Mouse (Mus musculus): ENCODE data around the gene Ubxn2a. TPM values are rescaled to one million over a fixed set of nuclear protein-coding genes. Genes with fewer than 3 reads are reported as not detected.

The Ubxn2a gene
- 20.3 and 23.7 TPM in 2 replicates for polyA plus RNA-seq (2014; fragmentation: Nextera tagmentation; extraction: Ambion mirVana)

DNA sequence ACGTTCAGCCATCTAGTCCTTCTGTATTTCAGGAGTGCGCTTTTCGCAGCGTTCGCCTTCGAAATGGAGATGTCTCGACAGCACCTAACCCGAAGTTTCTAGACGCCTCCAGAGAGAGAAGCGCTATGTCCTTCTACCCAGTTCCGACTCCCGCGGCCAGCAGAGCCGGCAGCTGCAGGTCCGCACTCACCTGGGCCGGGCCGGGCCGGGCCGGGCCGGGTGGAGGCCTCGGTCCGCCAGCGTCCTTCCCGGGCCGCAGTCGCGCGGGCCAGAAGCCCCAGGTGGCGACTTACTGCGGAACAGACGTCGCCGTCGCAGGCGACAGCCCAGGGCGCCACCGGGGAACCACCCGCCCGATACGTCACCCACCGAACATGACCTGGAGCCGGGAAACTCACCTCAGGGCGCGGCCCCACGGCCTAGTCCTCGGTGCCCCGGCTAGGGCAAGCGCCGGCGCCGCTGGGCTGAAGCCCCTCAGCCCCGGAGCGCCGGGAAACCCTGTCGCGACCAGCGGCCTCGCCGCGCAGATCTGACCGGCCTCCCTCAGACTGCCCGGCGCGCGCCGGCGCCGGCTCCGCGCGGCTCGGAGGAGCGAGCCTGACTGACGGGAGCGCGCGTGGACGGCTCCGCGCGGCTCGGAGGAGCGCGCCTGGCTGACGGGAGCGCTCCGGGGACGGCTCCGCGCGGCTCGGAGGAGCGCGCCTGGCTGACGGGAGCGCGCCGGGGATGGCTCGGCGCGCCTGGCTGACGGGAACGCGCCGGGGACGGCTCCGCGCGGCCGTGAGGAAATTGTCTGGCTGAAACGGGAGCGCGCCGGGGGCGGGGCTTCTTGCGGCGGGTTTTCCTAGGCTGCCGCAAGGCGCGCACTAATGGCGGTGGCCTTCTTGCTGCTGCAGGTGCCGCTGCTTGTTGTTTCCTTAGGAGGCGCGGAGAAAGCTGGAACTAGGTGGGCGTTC lies at the start of gene Ubxn2a:
Gene Ubxn2a, minus strand, starts transcription at position 755 of the 956 bp plus-strand sequence.
- Histone ChIP-seq H3K27me3 (ENCODE audit: control insufficient read depth, insufficient read depth, low read length) (no peaks in the 10 kb centered on the region), H3K4me3 (ENCODE audit: low read depth, low read length) (peak within 1 kb of the TSS; percentile 57), H3K4me2 (peak within 1 kb of the TSS; percentile 89), H3K27ac (ENCODE audit: low read depth, low read length) (no peak within 1 kb of the TSS; the same call in 1 of the 2 replicates), H3K4me1 (ENCODE audit: control insufficient read depth, insufficient read depth, low read length) (no peaks in the 10 kb centered on the region), H3K9me3 (ENCODE audit: control insufficient read depth, low read length) (no peaks in the 10 kb centered on the region), H3K36me3 (ENCODE audit: control insufficient read depth, insufficient read depth, low read length) (no peaks in the 10 kb centered on the region), H3K9ac (ENCODE audit: low read length) (peak within 1 kb of the TSS; percentile 76)
- peak; percentile 95 for ATAC-seq (ENCODE audit: low FRiP score)
- DNase-seq (ENCODE audit: low spot score, missing footprints): peak; percentile 99
- under 1% methylated on average over 113 of the region's 125 CpGs for WGBS

DNA sequence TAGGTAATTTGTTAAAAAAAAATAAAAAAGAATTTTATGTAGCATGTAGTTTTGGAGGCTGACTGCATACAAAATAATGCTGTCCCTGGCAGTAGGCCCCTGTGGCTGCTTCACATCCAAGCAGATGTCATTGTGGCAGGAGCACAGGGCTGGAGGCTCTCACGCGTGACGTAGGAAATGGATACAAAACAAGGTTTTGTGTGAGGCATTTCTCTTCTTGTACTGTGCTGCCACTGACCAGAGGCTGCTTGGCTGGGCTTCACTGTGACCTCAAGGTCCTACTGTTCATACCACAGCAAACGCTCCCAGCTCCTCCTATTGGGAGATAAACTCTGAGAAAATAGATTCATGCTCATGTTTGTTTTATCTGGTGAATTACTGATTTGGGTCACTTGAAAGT lies 45.7 kb upstream of the Ubxn2a start:
- H3K4me3 ChIP-seq (ENCODE audit: low read depth, low read length): no peak overlapping the region
- no peak overlapping the region for H3K27ac ChIP-seq (ENCODE audit: low read depth, low read length)
- no peaks in the 10 kb centered on the region for H3K27me3 ChIP-seq (ENCODE audit: control insufficient read depth, insufficient read depth, low read length)
- DNase-seq (ENCODE audit: low spot score, missing footprints) (no peak), ATAC-seq (ENCODE audit: low FRiP score) (no peak)
- no peak overlapping the region for H3K9ac ChIP-seq (ENCODE audit: low read length)
- no peak overlapping the region for H3K4me2 ChIP-seq
- 95% methylated on average over 4 of the region's 4 CpGs for WGBS
- peaks cover 16% of the 10 kb centered on the region for H3K36me3 ChIP-seq (ENCODE audit: control insufficient read depth, insufficient read depth, low read length)
- H3K9me3 ChIP-seq (ENCODE audit: control insufficient read depth, low read length): no peaks in the 10 kb centered on the region
- H3K4me1 ChIP-seq (ENCODE audit: control insufficient read depth, insufficient read depth, low read length): no peaks in the 10 kb centered on the region

DNA sequence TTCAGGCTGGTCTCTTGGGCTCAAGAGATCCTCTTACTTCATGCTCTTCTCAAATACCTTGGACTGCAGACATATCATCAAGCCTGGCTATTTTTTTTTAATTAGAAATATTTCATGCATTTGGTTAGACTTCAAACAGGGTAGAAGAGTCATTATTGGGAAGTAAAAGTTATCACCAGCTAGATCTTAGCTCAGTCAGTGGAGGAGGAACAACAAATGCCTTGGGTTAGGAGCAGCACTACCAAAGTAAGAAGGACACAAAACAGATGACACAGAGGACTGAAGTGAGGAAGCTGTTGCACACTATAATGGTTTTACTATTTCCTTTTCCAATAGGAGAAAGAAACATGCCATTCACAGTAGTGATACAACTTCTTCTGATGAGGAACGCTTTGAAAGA lies 44.8 kb upstream of the Ubxn2a start:
- H3K36me3 ChIP-seq (ENCODE audit: control insufficient read depth, insufficient read depth, low read length): peaks cover 16% of the 10 kb centered on the region
- no peaks in the 10 kb centered on the region for H3K9me3 ChIP-seq (ENCODE audit: control insufficient read depth, low read length)
- H3K4me1 ChIP-seq (ENCODE audit: control insufficient read depth, insufficient read depth, low read length): no peaks in the 10 kb centered on the region
- no peak for ATAC-seq (ENCODE audit: low FRiP score)
- H3K27me3 ChIP-seq (ENCODE audit: control insufficient read depth, insufficient read depth, low read length): no peaks in the 10 kb centered on the region
- H3K4me3 ChIP-seq (ENCODE audit: low read depth, low read length): no peak overlapping the region
- no peak for DNase-seq (ENCODE audit: low spot score, missing footprints)
- H3K27ac ChIP-seq (ENCODE audit: low read depth, low read length): no peak overlapping the region
- H3K4me2 ChIP-seq: no peak overlapping the region
- WGBS: 97% methylated on average over 1 of the region's 1 CpGs
- no peak overlapping the region for H3K9ac ChIP-seq (ENCODE audit: low read length)

DNA sequence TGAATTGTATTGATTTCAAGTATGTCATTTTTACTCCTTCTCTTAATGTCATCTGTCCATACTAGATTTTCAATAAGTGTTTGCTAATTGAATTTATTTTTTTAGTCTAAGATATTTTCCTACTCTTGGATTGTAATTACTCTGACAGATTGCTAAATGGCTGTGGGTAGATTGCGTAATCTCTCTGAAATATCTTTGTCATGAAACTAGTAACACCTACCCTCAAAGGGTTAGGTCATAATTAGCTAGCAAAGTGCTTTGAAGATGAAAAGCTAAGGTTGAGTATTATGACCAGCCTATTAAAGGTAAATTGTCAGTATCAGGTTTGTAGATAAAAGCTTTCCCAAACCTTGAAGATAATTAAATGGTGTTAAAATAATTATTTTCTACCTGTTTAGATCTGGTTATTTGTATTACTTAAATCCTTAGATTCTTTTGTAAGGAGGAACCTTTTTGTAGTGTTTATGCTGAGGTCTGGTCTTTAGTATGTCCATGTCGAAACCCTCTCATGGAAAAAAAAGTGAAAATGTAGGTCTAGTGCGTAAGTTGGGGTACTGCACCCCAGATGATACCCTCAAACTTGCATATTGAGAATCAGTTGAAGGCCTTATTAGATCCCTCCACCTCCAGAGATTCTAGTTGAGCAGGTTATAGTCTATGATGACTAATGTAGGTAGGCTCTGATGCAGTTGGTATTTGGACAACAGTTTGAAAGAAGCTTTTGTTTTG lies 23.5 kb upstream of the Ubxn2a start:
- Histone ChIP-seq H3K27ac (ENCODE audit: low read depth, low read length) (no peak overlapping the region), H3K4me2 (no peak overlapping the region), H3K9me3 (ENCODE audit: control insufficient read depth, low read length) (no peaks in the 10 kb centered on the region), H3K4me3 (ENCODE audit: low read depth, low read length) (no peak overlapping the region), H3K9ac (ENCODE audit: low read length) (no peak overlapping the region), H3K27me3 (ENCODE audit: control insufficient read depth, insufficient read depth, low read length) (no peaks in the 10 kb centered on the region), H3K36me3 (ENCODE audit: control insufficient read depth, insufficient read depth, low read length) (no peaks in the 10 kb centered on the region; the same call in 1 of the 2 replicates), H3K4me1 (ENCODE audit: control insufficient read depth, insufficient read depth, low read length) (no peaks in the 10 kb centered on the region)
- DNase-seq (ENCODE audit: low spot score, missing footprints) (no peak), ATAC-seq (ENCODE audit: low FRiP score) (no peak)
- 93% methylated on average over 3 of the region's 3 CpGs for WGBS

DNA sequence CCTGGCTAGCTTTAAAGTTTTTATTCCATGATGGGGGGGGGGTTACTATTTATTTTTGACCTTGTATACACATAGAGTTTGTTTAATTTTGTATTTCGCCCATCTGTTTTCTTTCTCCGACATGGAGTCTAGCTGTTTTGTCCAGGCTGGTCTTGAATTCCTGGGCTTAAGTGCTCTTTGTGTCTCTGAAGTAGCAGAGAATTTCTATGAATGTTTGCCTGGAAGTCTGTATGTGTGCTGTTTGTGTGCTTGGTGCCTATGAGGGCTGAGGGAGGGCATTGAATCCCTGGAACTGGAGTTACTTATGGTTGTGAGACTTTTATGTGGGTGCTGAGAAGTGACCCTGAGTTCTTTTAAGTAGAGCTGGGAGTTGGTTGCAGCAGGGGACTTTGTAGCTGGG lies 20.7 kb upstream of the Ubxn2a start:
- WGBS: 88% methylated on average over 2 of the region's 2 CpGs
- ATAC-seq (ENCODE audit: low FRiP score) (no peak), DNase-seq (ENCODE audit: low spot score, missing footprints) (no peak)
- no peak overlapping the region for H3K27ac ChIP-seq (ENCODE audit: low read depth, low read length)
- no peak overlapping the region for H3K4me3 ChIP-seq (ENCODE audit: low read depth, low read length)
- no peaks in the 10 kb centered on the region; the same call in 1 of the 2 replicates for H3K36me3 ChIP-seq (ENCODE audit: control insufficient read depth, insufficient read depth, low read length)
- H3K9ac ChIP-seq (ENCODE audit: low read length): no peak overlapping the region
- H3K4me2 ChIP-seq: no peak overlapping the region
- H3K4me1 ChIP-seq (ENCODE audit: control insufficient read depth, insufficient read depth, low read length): no peaks in the 10 kb centered on the region
- no peaks in the 10 kb centered on the region for H3K9me3 ChIP-seq (ENCODE audit: control insufficient read depth, low read length)
- no peaks in the 10 kb centered on the region for H3K27me3 ChIP-seq (ENCODE audit: control insufficient read depth, insufficient read depth, low read length)

DNA sequence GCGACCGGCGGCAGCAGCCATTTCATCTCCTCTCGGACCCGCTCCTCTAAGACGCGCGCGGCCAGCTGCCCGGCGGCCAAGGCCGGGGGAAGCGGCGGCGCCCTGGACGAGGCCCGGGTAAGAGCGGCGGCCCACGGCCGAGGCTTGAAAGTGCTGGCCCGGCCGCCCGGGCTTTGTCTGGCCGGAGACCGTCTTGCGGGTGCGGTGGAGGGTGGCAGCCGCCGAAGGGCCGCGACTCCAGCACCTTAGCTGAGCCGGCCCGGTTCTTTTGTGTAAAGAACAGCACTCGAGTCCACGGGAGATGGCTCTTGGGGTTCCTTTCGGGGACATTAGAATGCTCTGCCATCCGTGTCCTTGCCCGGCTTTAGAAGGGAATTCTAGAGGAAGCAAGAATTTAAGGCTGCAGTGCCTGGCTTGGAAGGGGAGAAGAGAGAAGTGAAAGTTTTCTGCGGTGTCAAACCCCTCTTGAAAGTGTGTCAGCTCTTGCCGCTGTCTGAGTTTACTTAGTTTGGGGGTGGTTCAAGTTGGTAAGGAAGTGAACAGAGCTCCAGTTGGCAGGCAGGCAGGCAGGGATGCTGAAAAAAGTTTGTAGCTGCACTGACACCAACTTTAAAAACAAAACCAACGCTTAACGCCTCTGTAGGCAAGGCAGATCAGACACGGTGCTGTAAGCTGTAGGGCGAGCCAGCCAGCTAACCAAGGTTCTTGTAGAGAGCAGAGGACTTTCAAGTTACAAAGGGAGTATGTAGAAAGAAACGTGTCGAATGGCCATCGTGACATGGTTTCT lies 10.5 kb upstream of the Ubxn2a start:
- Histone ChIP-seq H3K4me1 (ENCODE audit: control insufficient read depth, insufficient read depth, low read length) (peaks cover 7% of the 10 kb centered on the region), H3K4me2 (peak overlapping the region; percentile 71), H3K9ac (ENCODE audit: low read length) (peak overlapping the region; percentile 100), H3K27me3 (ENCODE audit: control insufficient read depth, insufficient read depth, low read length) (no peaks in the 10 kb centered on the region), H3K27ac (ENCODE audit: low read depth, low read length) (peak overlapping the region; percentile 93), H3K36me3 (ENCODE audit: control insufficient read depth, insufficient read depth, low read length) (no peaks in the 10 kb centered on the region), H3K9me3 (ENCODE audit: control insufficient read depth, low read length) (no peaks in the 10 kb centered on the region), H3K4me3 (ENCODE audit: low read depth, low read length) (peak overlapping the region; percentile 96)
- WGBS: under 1% methylated on average over 45 of the region's 48 CpGs
- peak; percentile 68 for ATAC-seq (ENCODE audit: low FRiP score)
- DNase-seq (ENCODE audit: low spot score, missing footprints): peak; percentile 98

DNA sequence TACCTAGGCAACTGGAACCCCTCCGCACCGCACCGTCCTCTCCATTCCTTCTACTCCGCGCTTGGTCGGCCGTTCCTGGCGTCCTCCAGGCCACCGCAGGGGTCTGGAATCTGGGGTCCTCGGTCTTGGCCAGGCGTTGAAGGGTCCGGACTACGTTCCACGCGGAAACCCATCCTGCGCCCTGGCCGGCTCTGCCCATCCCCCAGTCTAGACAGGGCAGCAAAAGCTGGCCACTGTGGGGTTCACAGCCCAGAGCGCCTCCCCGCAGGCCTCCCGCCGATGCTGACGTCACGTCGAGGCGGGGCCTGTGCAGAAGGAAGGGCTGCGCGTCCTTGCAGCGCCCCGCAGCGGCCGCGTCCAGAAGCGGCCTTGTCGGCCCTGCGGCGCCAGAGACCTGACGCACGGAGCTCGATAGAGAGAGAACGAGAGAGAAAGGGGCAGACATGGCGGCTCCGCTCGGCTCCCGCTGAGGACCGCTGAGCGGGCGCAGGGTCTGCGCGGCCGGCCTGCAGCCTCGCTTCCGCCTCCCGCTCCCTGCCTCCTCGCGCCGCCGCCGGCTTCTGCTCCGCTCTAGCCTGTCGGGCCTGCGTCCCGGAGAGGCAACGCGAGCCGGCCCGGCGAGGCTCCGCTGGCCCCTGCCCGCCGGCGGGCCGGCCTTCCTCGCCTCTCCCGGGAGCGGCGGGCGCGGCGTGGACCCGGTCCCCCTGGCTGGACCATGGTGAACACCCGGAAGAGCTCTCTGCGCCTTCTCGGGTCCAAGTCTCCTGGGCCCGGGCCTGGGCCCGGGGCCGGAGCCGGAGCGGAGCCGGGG lies 9.7 kb upstream of the Ubxn2a start, which contains the start of gene Atad2b:
Gene Atad2b, plus strand, starts transcription at position 360 of the 811 bp plus-strand sequence.
- peak within 1 kb of the TSS; percentile 100 for H3K9ac ChIP-seq (ENCODE audit: low read length)
- peak; percentile 99 for ATAC-seq (ENCODE audit: low FRiP score)
- peaks cover 7% of the 10 kb centered on the region for H3K4me1 ChIP-seq (ENCODE audit: control insufficient read depth, insufficient read depth, low read length)
- H3K4me3 ChIP-seq (ENCODE audit: low read depth, low read length): peak within 1 kb of the TSS; percentile 96
- DNase-seq (ENCODE audit: low spot score, missing footprints): peak; percentile 100
- no peaks in the 10 kb centered on the region for H3K27me3 ChIP-seq (ENCODE audit: control insufficient read depth, insufficient read depth, low read length)
- under 1% methylated on average over 84 of the region's 89 CpGs for WGBS
- H3K27ac ChIP-seq (ENCODE audit: low read depth, low read length): peak within 1 kb of the TSS; percentile 93
- peak within 1 kb of the TSS; percentile 71 for H3K4me2 ChIP-seq
- no peaks in the 10 kb centered on the region for H3K36me3 ChIP-seq (ENCODE audit: control insufficient read depth, insufficient read depth, low read length)
- no peaks in the 10 kb centered on the region for H3K9me3 ChIP-seq (ENCODE audit: control insufficient read depth, low read length)

DNA sequence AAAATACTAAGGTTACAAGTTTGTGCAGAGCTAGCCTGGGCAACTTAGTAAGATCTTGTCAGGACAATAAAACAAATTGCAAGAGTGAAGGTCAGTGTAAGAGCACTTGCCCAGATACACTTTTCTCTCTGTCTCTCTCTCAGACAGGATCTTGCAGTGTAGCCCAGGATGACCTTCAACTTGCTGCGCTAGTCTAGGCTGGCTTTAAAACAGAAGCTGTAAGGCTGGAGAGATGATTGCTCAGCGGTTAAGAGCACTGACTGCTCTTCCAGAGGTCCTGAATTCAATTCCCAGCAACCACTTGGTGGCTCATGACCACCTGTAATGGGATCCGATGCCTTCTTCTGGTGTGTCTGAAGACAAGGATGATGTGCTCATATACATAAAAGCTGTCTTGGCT lies 7.4 kb upstream of the Ubxn2a start:
- Histone ChIP-seq H3K4me1 (ENCODE audit: control insufficient read depth, insufficient read depth, low read length) (peaks cover 7% of the 10 kb centered on the region), H3K27me3 (ENCODE audit: control insufficient read depth, insufficient read depth, low read length) (no peaks in the 10 kb centered on the region), H3K36me3 (ENCODE audit: control insufficient read depth, insufficient read depth, low read length) (no peaks in the 10 kb centered on the region), H3K27ac (ENCODE audit: low read depth, low read length) (no peak overlapping the region), H3K4me2 (no peak overlapping the region), H3K4me3 (ENCODE audit: low read depth, low read length) (no peak overlapping the region), H3K9me3 (ENCODE audit: control insufficient read depth, low read length) (no peaks in the 10 kb centered on the region), H3K9ac (ENCODE audit: low read length) (no peak overlapping the region)
- ATAC-seq (ENCODE audit: low FRiP score): no peak
- 80% methylated on average over 3 of the region's 3 CpGs for WGBS
- no peak for DNase-seq (ENCODE audit: low spot score, missing footprints)
